Mouse (Mus musculus) cortical plate, adult 2 months (tissue): ENCODE data around the gene Mme.

ENCODE experiments used
- CTCF ChIP-seq: fragments of 200-500 bp; IDR thresholded peaks from 2 replicates; pipeline ENCODE4 v1.5.1; 2011; ENCODE audit warnings: mild to moderate bottlenecking, control low read depth, low read length; ENCODE audit not compliant: insufficient read depth; ENCODE audit errors: extremely low read depth
- POLR2A ChIP-seq: fragments of 200-500 bp; IDR thresholded peaks from 2 replicates; pipeline ENCODE4 v1.6.1; 2011; ENCODE audit warnings: mild to moderate bottlenecking, low read length, control low read depth; ENCODE audit not compliant: insufficient read depth; ENCODE audit errors: extremely low read depth

DNA sequence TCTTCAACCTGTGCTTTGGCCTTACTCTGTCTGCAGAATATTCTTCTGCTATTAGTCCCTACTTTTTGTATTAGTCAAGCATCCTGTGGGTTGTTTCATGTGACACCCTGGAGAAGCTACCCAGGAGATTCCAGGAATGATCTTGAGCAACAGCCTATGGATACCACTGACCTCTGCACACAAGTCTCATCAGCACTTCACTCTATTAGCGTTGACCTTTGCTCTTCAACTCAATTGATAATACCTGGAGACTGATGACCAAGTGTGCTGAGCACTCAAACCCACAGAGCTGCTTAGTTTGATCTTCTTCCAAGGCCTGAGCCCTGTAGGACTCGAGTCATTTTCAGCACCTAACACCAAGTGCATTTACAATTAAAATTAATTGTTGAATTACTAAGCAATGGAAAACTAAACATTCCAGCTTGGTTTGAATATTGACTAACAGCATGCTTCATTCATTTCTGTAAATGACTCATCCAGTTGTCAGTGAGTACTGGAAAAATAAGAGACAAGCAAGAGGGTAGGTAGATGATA is 107.6 kb downstream of the Mme start:
- TF ChIP-seq CTCF (no peak), POLR2A (no peak)
